Mouse (Mus musculus) Patski (cell line): ENCODE measurements around the gene Serbp1. TPM values are rescaled to one million over a fixed set of nuclear protein-coding genes. Genes with fewer than 3 reads are reported as not detected.

Experiments used
- ATAC-seq: fragments of 100-300 bp; one replicate; pipeline ENCODE4 v1.8.0; 2021
- CTCF ChIA-PET: fragments of 350-600 bp; sonication (Branson Sonifier 250); formaldehyde crosslinking; loops from one replicate; lab custom pipeline; 2022; ENCODE audit warnings: inconsistent platforms; lab: Charles Lee
- POLR2A ChIA-PET: fragments of 350-600 bp; sonication (Branson Sonifier 250); formaldehyde crosslinking; loops from one replicate; lab custom pipeline; 2022; ENCODE audit warnings: antibody characterized with exemption, inconsistent platforms; lab: Charles Lee
- DNase-seq: peaks from one replicate; pipeline ENCODE4 v3.0.0-alpha.2; 2011; ENCODE audit warnings: low read depth, low spot score
- H3K27me3 ChIP-seq: fragments of 371-371 bp; one replicate; pipeline ENCODE4 v1.5.1; 2021
- CTCF ChIP-seq: fragments of 100-300 bp; IDR thresholded peaks from one replicate; pipeline ENCODE4 v1.5.1; 2021
- in situ Hi-C: fragments of 300-500 bp; cut with MboI; formaldehyde crosslinking; loops from 3 replicates; pipeline ENCODE4 v1.11.1; 2018; ENCODE audit warnings: low pct_unique_long_range_greater_than_20kb, mixed read lengths
- polyA plus RNA-seq: library from polyadenylated mRNA; unstranded; gene quantifications from one replicate; pipeline ENCODE4 v1.2.3, GENCODE M21; 2021

Gene Serbp1
- polyA plus RNA-seq, 1 experiment from 2014 or later: 570 TPM

GRCm38 (mm10) chr6:67300300-67300699 lies 62.3 kb downstream of the Serbp1 start:
- DNase-seq (no peak), ATAC-seq (no peak)
- ChIA-PET POLR2A (no interaction called here), CTCF (interaction anchor here (0.8 to 1.9 kb wide), 3 partner anchors 11 to 136 kb away, joined by 3 to 4 read pairs (median 3); no protein-coding TSS in a partner anchor)
- H3K27me3 ChIP-seq: no peaks in the 10 kb centered on the region
- TF ChIP-seq CTCF: no peak
- in situ Hi-C loops: loop anchor here (25.0 kb wide), 1 partner anchor 113 kb away; no protein-coding TSS in a partner anchor

- no peak for ATAC-seq
Measured at GRCm38 (mm10) chr6:67300710-67301163, 62.8 kb downstream of the Serbp1 start.

GRCm38 (mm10) chr6:67301230-67301629 lies 63.3 kb downstream of the Serbp1 start:
- DNase-seq: no peak
- in situ Hi-C loops: loop anchor here (25.0 kb wide), 1 partner anchor 114 kb away; no protein-coding TSS in a partner anchor
- no peaks in the 10 kb centered on the region for H3K27me3 ChIP-seq
- ChIA-PET CTCF (interaction anchor here (0.8 to 1.9 kb wide), 4 partner anchors 18 to 248 kb away, joined by 3 to 4 read pairs (median 4); no protein-coding TSS in a partner anchor), POLR2A (no interaction called here)
- no peak for TF ChIP-seq CTCF
- ATAC-seq: no peak

More at GRCm38 (mm10) chr6:67300710-67301163, 62.8 kb downstream of the Serbp1 start:
- CTCF ChIA-PET: interaction anchor here (0.8 to 1.9 kb wide), 4 partner anchors 11 to 249 kb away, joined by 3 to 4 read pairs (median 3); no protein-coding TSS in a partner anchor
- in situ Hi-C loops: loop anchor here (25.0 kb wide), 1 partner anchor 113 kb away; no protein-coding TSS in a partner anchor
- no peak for TF ChIP-seq CTCF
- H3K27me3 ChIP-seq: no peaks in the 10 kb centered on the region
- POLR2A ChIA-PET: no interaction called here
- no peak for DNase-seq

DNA sequence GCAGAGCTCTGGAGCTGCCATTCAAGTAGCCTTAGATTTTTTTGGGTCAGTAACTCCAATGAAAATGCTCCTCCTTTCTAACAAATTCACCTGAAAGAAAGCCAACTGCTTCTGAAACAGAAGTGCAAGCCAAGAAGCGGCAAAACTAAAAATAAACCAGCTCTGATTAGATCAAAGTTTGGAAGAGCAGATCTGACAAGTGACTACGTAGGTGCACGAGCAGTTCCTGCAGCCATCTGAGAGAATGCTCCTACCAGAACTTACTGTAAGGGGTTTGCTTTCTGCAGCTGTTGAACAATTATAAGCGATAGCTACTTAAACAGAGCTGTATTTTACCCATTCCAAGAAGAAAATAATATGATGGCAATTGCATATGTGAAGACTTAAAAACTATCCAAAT lies 64.5 kb downstream of the Serbp1 start:
- in situ Hi-C loops: loop anchor here (25.0 kb wide), 1 partner anchor 115 kb away; no protein-coding TSS in a partner anchor
- ChIA-PET POLR2A (no interaction called here), CTCF (interaction anchor here (0.8 to 1.3 kb wide), 4 partner anchors 16 to 151 kb away, joined by 3 to 6 read pairs (median 4); no protein-coding TSS in a partner anchor)
- TF ChIP-seq CTCF: no peak
- no peak for ATAC-seq
- H3K27me3 ChIP-seq: no peaks in the 10 kb centered on the region
- DNase-seq: no peak

- in situ Hi-C loops: loop anchor here (25.0 kb wide), 1 partner anchor 116 kb away; no protein-coding TSS in a partner anchor
- POLR2A ChIA-PET: no interaction called here
- no peaks in the 10 kb centered on the region for H3K27me3 ChIP-seq
- ATAC-seq (no peak), DNase-seq (no peak)
- CTCF ChIA-PET: interaction anchor here (0.8 to 1.3 kb wide), 3 partner anchors 12 to 134 kb away, joined by 3 to 6 read pairs (median 3); no protein-coding TSS in a partner anchor
- no peak for TF ChIP-seq CTCF
Measured at GRCm38 (mm10) chr6:67303210-67303609, 65.2 kb downstream of the Serbp1 start.

DNA sequence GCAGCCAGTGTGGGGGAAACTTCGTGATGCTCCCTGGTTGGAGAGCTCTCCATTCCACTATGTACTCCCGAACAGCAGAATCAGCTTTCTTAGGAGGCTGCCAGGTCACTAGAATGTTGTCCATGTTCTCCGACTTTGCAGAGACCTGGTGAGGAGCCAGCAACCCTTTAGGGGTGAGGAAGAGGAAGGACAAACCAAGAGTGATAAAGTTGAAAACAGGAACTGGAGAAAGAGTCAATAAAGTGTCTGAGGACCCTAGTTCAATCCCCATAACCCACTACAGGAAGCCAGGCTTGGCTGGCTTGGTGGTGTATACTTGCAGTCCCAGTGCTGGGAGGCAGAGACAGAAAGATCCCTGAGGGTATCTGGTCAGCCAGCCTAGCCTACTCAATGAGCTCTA lies 71.0 kb downstream of the Serbp1 start:
- ChIA-PET POLR2A (no interaction called here), CTCF (interaction anchor here (1.3 kb wide), 1 partner anchor 16 kb away, joined by 3 read pairs; no protein-coding TSS in a partner anchor)
- TF ChIP-seq CTCF: no peak
- ATAC-seq: no peak
- DNase-seq: no peak
- in situ Hi-C loops: loop anchor here (25.0 kb wide), 1 partner anchor 122 kb away; no protein-coding TSS in a partner anchor
- H3K27me3 ChIP-seq: no peaks in the 10 kb centered on the region

- ATAC-seq (no peak), DNase-seq (no peak)
- CTCF ChIA-PET: no interaction called here
- in situ Hi-C loops: loop anchor here (25.0 kb wide), 1 partner anchor 122 kb away; no protein-coding TSS in a partner anchor
- no peak for TF ChIP-seq CTCF
- no peaks in the 10 kb centered on the region for H3K27me3 ChIP-seq
- POLR2A ChIA-PET: no interaction called here
Measured at GRCm38 (mm10) chr6:67309752-67310151, 71.8 kb downstream of the Serbp1 start.

DNA sequence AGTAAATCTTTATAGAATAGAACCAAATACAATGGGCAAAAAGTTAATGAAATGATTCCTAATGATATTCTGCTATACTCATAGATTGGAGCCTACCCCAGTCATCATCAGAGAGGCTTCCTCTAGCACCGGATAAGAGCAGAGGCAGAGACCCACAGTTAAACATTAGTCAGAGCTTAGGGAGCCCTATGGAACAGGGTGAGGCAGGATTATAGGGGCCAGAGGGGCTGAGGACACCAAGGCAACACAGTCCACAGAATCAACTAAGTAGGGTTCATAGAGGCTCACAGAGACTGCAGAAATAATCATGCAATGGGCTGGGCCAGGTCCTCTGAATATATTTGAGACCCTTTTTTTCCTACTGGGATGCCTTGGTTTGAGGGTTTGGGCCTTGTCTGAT lies 76.7 kb downstream of the Serbp1 start:
- ChIA-PET POLR2A (no interaction called here), CTCF (interaction anchor here (1.4 kb wide), 1 partner anchor 11 kb away, joined by 3 read pairs; no protein-coding TSS in a partner anchor)
- DNase-seq (no peak), ATAC-seq (no peak)
- H3K27me3 ChIP-seq: no peaks in the 10 kb centered on the region
- in situ Hi-C loops: loop anchor here (25.0 kb wide), 1 partner anchor 127 kb away; no protein-coding TSS in a partner anchor
- no peak for TF ChIP-seq CTCF

- in situ Hi-C loops: loop anchor here (25.0 kb wide), 1 partner anchor 130 kb away; no protein-coding TSS in a partner anchor
- DNase-seq (no peak), ATAC-seq (no peak)
- H3K27me3 ChIP-seq: no peaks in the 10 kb centered on the region
- POLR2A ChIA-PET: no interaction called here
- CTCF ChIA-PET: interaction anchor here (2.3 kb wide), 1 partner anchor 147 kb away, joined by 14 read pairs; no protein-coding TSS in a partner anchor
- TF ChIP-seq CTCF: no peak
Measured at GRCm38 (mm10) chr6:67317068-67317467, 79.1 kb downstream of the Serbp1 start.

DNA sequence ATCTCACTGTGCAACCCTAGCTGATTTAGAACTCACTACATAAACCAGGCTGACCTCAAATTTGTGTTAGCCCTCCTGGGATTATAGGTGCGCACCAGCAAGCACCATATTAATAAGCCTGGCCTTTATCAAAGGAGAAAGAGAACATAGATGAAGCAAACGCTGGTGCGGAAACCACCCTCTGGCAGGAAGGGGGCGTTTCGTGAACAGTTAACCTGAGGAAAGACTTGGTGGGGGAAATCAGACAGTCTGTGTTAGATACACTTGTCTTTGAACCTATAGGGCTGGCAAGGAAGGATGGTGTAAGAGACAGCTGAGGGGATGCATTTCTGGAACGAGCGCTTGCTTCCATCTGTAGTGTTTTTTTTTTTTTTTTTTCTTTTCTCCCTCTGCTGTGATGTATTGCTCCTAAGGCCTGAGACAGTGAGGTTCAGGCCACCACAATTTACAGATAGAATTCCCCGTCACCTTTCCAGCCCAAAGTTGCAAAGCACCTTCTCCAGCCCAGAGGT lies 79.9 kb downstream of the Serbp1 start:
- in situ Hi-C loops: loop anchor here (25.0 kb wide), 1 partner anchor 131 kb away; no protein-coding TSS in a partner anchor
- ChIA-PET POLR2A (no interaction called here), CTCF (interaction anchor here (1.0 to 2.3 kb wide), 5 partner anchors 10 to 149 kb away, joined by 3 to 14 read pairs (median 4); no protein-coding TSS in a partner anchor)
- H3K27me3 ChIP-seq: no peaks in the 10 kb centered on the region
- ATAC-seq (no peak), DNase-seq (no peak)
- no peak for TF ChIP-seq CTCF
